Mouse (Mus musculus) spleen, embryonic (tissue): ENCODE measurements around the gene Gm14781.
"Not testable (repeated sequence)": the region's sequence is repeated elsewhere in the genome, so short reads cannot be mapped to it uniquely, and the experiment has no call there.

Experiments used
- CTCF ChIA-PET: fragments of 350-600 bp; sonication (Branson Sonifier 250); formaldehyde crosslinking; loops from one replicate; lab custom pipeline; 2022; lab: Charles Lee

Gene Gm14781

DNA sequence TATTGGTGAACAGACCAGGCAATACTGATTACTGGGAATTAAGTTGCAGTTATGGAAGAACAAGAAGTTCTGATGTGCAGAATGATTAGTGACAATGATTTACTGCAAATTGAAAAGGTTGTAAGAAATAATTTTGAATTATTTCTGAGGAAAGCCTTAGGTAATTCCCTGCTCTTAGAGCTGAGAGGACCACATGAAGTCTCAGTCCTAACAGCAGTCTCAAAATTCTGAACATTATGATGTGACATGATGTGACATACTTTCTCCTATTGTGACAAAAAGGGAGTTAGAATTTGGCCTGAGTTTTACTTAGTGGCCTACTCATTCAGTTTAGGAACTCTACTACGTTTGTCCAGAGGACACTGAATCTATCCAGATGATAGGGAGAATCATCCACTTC, at the start of gene Gm14781:
Gm14781 (plus strand) TSS at position 301 of the 400 bp plus-strand sequence.
- CTCF ChIA-PET: not testable (repeated sequence)

DNA sequence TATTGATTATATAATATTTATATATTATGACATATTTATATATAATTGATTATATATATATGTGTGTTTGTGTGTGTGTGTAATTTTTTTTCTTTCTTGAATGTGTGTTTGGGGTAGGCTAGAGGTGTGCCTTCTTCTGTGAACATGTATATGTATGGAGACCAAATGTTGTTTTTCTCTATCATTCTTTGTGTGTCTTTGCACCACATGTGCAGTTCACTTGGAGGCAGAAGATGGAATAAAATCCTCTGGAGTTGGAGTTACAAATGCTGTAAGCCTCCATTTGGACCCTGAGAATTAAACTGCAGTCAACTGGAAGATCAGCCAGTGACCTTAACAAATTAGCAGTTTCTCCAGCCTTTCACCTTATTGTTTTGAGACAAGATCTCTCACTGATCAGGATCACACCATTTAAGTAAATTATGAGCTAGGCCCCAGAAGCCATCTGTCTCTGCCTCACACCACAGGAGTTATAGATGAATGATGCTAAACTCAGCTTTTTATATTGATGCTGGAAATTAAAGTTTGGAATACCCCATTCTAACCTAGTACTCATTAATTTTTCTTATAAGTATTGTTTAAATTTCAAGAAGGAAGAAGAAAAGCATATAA, 23.1 kb downstream of the Gm14781 start:
- CTCF ChIA-PET: not testable (repeated sequence)
